Mouse (Mus musculus) MEL (cell line): ENCODE measurements around the gene Exosc1. TPM values are rescaled to one million over a fixed set of nuclear protein-coding genes. Genes with fewer than 3 reads are reported as not detected.

Experiments
- DNase-seq: peaks from one replicate; pipeline ENCODE4 v3.0.0; 2011; ENCODE audit warnings: low read depth, low spot score
- H3K27ac ChIP-seq: 2 replicates; pipeline ENCODE4 v1.5.1; 2012; ENCODE audit warnings: low read depth, mild to moderate bottlenecking, control low read depth, low read length, moderate library complexity; ENCODE audit not compliant: control insufficient read depth
- H3K27me3 ChIP-seq, 2 experiments: fragments of 150-350 bp in 1 of 2; sonication (generic) in 1 of 2; 2 replicates each; pipeline ENCODE4 v1.6.1; 2012; ENCODE audit warnings: low read length in 2 of 2, mild to moderate bottlenecking in 2 of 2, improper control_type of control experiment in 1 of 2, moderate library complexity in 1 of 2; ENCODE audit not compliant: insufficient read depth in 2 of 2, control insufficient read depth in 1 of 2
- H3K36me3 ChIP-seq, 2 experiments: 2 replicates each; pipeline ENCODE4 v1.6.1; 2012 to 2014; ENCODE audit warnings: low read length in 2 of 2, improper control_type of control experiment in 1 of 2, inconsistent platforms in 1 of 2, mild to moderate bottlenecking in 1 of 2; ENCODE audit not compliant: insufficient read depth in 2 of 2, control insufficient read depth in 1 of 2
- H3K4me1 ChIP-seq, 2 experiments: fragments of 150-350 bp in 1 of 2; sonication (generic) in 1 of 2; 2 replicates each; pipeline ENCODE4 v1.6.1; 2012; ENCODE audit warnings: low read length in 2 of 2, improper control_type of control experiment in 1 of 2, mild to moderate bottlenecking in 1 of 2; ENCODE audit not compliant: insufficient read depth in 2 of 2, control insufficient read depth in 1 of 2
- H3K4me3 ChIP-seq, 2 experiments: fragments of 150-350 bp in 1 of 2; sonication (generic) in 1 of 2; 2 replicates each; pipeline ENCODE4 v1.5.1; 2012; ENCODE audit warnings: low read depth in 2 of 2, low read length in 2 of 2, mild to moderate bottlenecking in 2 of 2, moderate library complexity in 2 of 2, control low read depth in 1 of 2, improper control_type of control experiment in 1 of 2; ENCODE audit not compliant: control insufficient read depth in 1 of 2, insufficient read depth in 1 of 2
- H3K79me2 ChIP-seq: 2 replicates; pipeline ENCODE4 v1.6.1; 2012; ENCODE audit warnings: mild to moderate bottlenecking, low read length, moderate library complexity; ENCODE audit not compliant: control insufficient read depth, poor library complexity, insufficient read depth
- H3K9ac ChIP-seq: 2 replicates; pipeline ENCODE4 v1.6.1; 2012; ENCODE audit warnings: low read depth, mild to moderate bottlenecking, control low read depth, low read length, moderate library complexity; ENCODE audit not compliant: control insufficient read depth, poor library complexity, severe bottlenecking
- H3K9me3 ChIP-seq: fragments of 150-350 bp; sonication (generic); replicated peaks from 2 replicates; pipeline ENCODE4 v1.6.1; 2012; ENCODE audit warnings: mild to moderate bottlenecking, low read length, improper control_type of control experiment, moderate library complexity; ENCODE audit not compliant: insufficient read depth
- BHLHE40 ChIP-seq: IDR thresholded peaks from 2 replicates; pipeline ENCODE4 v1.6.1; 2012; ENCODE audit warnings: low read depth, mild to moderate bottlenecking, inconsistent platforms, low read length, improper control_type of control experiment, borderline replicate concordance
- CHD1 ChIP-seq: IDR thresholded peaks from 2 replicates; pipeline ENCODE4 v1.6.1; 2012; ENCODE audit warnings: low read depth, mild to moderate bottlenecking, inconsistent platforms, low read length, improper control_type of control experiment
- CHD2 ChIP-seq: IDR thresholded peaks from 2 replicates; pipeline ENCODE4 v1.6.1; 2011; ENCODE audit warnings: low read length, improper control_type of control experiment
- ELF1 ChIP-seq: IDR thresholded peaks from 2 replicates; pipeline ENCODE4 v1.6.1; 2014; ENCODE audit warnings: low read depth, mild to moderate bottlenecking, inconsistent platforms, low read length, improper control_type of control experiment, moderate library complexity
- EP300 ChIP-seq, 2 experiments: IDR thresholded peaks; 2 replicates each; pipeline ENCODE4 v1.6.1; 2011; ENCODE audit warnings: improper control_type of control experiment in 2 of 2, low read length in 2 of 2, low read depth in 1 of 2, mild to moderate bottlenecking in 1 of 2
- GABPA ChIP-seq: IDR thresholded peaks from 2 replicates; pipeline ENCODE4 v1.6.1; 2012; ENCODE audit warnings: low read depth, mild to moderate bottlenecking, inconsistent platforms, low read length, improper control_type of control experiment, moderate library complexity
- HCFC1 ChIP-seq: IDR thresholded peaks from 2 replicates; pipeline ENCODE4 v1.6.1; 2012; ENCODE audit warnings: low read depth, mild to moderate bottlenecking, inconsistent platforms, low read length, improper control_type of control experiment, moderate library complexity
- JUND ChIP-seq: IDR thresholded peaks from 2 replicates; pipeline ENCODE4 v1.6.1; 2011; ENCODE audit warnings: low read depth, mild to moderate bottlenecking, improper control_type of control experiment, low read length
- MAFK ChIP-seq: IDR thresholded peaks from 2 replicates; pipeline ENCODE4 v1.6.1; 2011; ENCODE audit warnings: low read depth, mild to moderate bottlenecking, low read length, improper control_type of control experiment, borderline replicate concordance
- MAX ChIP-seq: IDR thresholded peaks from 2 replicates; pipeline ENCODE4 v1.6.1; 2011; ENCODE audit warnings: low read length, improper control_type of control experiment
- MXI1 ChIP-seq: IDR thresholded peaks from 2 replicates; pipeline ENCODE4 v1.6.1; 2011; ENCODE audit warnings: mild to moderate bottlenecking, low read depth, low read length, improper control_type of control experiment
- MYB ChIP-seq: IDR thresholded peaks from 2 replicates; pipeline ENCODE4 v1.6.1; 2011; ENCODE audit warnings: mild to moderate bottlenecking, low read depth, low read length, improper control_type of control experiment
- MYC ChIP-seq: IDR thresholded peaks from 2 replicates; pipeline ENCODE4 v1.6.1; 2011; ENCODE audit warnings: low read depth, mild to moderate bottlenecking, low read length, improper control_type of control experiment, moderate library complexity
- NRF1 ChIP-seq: IDR thresholded peaks from 2 replicates; pipeline ENCODE4 v1.6.1; 2014; ENCODE audit warnings: low read depth, mild to moderate bottlenecking, inconsistent platforms, low read length, improper control_type of control experiment, moderate library complexity; ENCODE audit not compliant: poor library complexity, insufficient read depth, severe bottlenecking
- POLR2AphosphoS2 ChIP-seq: IDR thresholded peaks from 2 replicates; pipeline ENCODE4 v1.6.1; 2011; ENCODE audit warnings: low read length, improper control_type of control experiment
- RAD21 ChIP-seq: IDR thresholded peaks from 2 replicates; pipeline ENCODE4 v1.6.1; 2011; ENCODE audit warnings: mild to moderate bottlenecking, low read depth, low read length, improper control_type of control experiment
- SIN3A ChIP-seq: IDR thresholded peaks from 2 replicates; pipeline ENCODE4 v1.6.1; 2012; ENCODE audit warnings: low read length, improper control_type of control experiment, inconsistent platforms
- TCF12 ChIP-seq: IDR thresholded peaks from 2 replicates; pipeline ENCODE4 v1.6.1; 2014; ENCODE audit warnings: low read depth, mild to moderate bottlenecking, inconsistent platforms, low read length, improper control_type of control experiment, moderate library complexity
- USF1 ChIP-seq: IDR thresholded peaks from 2 replicates; pipeline ENCODE4 v1.6.1; 2014; ENCODE audit warnings: low read depth, mild to moderate bottlenecking, inconsistent platforms, low read length, improper control_type of control experiment, moderate library complexity
- ZKSCAN1 ChIP-seq: IDR thresholded peaks from 2 replicates; pipeline ENCODE4 v1.6.1; 2012; ENCODE audit warnings: low read depth, mild to moderate bottlenecking, inconsistent platforms, low read length, improper control_type of control experiment, moderate library complexity
- ZMIZ1 ChIP-seq: IDR thresholded peaks from 2 replicates; pipeline ENCODE4 v1.6.1; 2012; ENCODE audit warnings: low read depth, mild to moderate bottlenecking, inconsistent platforms, low read length, improper control_type of control experiment, moderate library complexity
- ZNF384 ChIP-seq: IDR thresholded peaks from 2 replicates; pipeline ENCODE4 v1.6.1; 2012; ENCODE audit warnings: low read depth, mild to moderate bottlenecking, inconsistent platforms, low read length, improper control_type of control experiment
- polyA plus RNA-seq, 2 experiments: library from polyadenylated mRNA; stranded (reverse) in 1 of 2; unstranded in 1 of 2; fragments of >175 nt in 1 of 2; fragments of >200 nt in 1 of 2; gene quantifications; 2 replicates each; pipeline versions ENCODE4 v1.2.1 to v1.2.4; 2012; ENCODE audit warnings: low replicate concordance in 2 of 2, low read depth in 1 of 2; ENCODE audit not compliant: insufficient read length in 2 of 2, insufficient read depth in 1 of 2, missing spikeins in 1 of 2
- total RNA-seq: library from RNA; depleted of rRNA; stranded (reverse); fragments of 300-350 nt; gene quantifications from 2 replicates; pipeline ENCODE4 v1.2.3, GENCODE M21; 2012

The Exosc1 gene
- total and polyA plus RNA-seq, 3 experiments: 118 to 390 (median 162) TPM

- TF ChIP-seq GABPA: no peak
- TF ChIP-seq, all 39 proteins: peak for 8
These were observed 45.0 kb downstream of the Exosc1 start (continued) for GRCm38 (mm10) chr19:41888191-41888590.

GRCm38 (mm10) chr19:41883882-41884281 lies 49.3 kb downstream of the Exosc1 start:
- Histone ChIP-seq H3K9me3 (no peaks in the 10 kb centered on the region), H3K36me3 (peaks cover 6 to 28% of the 10 kb centered on the region in 2 experiments), H3K27me3 (no peaks in the 10 kb centered on the region), H3K4me3 (no peak overlapping the region), H3K79me2 (no peaks in the 10 kb centered on the region), H3K4me1 (peaks cover 0 to 4% of the 10 kb centered on the region in 2 experiments; a peak in 2 of 4 replicates), H3K9ac (no peak overlapping the region), H3K27ac (no peak overlapping the region)
- DNase-seq: no peak
- TF ChIP-seq CHD1: no peak
- TF ChIP-seq ZKSCAN1: peak; percentile 91
- no peak for TF ChIP-seq RAD21
- no peak for TF ChIP-seq SIN3A
- no peak for TF ChIP-seq USF1

- DNase-seq: no peak
- peaks cover 0 to 38% of the 10 kb centered on the region in 2 experiments; a peak in 2 of 4 replicates for H3K36me3 ChIP-seq
- no peak overlapping the region for H3K4me3 ChIP-seq
- no peaks in the 10 kb centered on the region for H3K79me2 ChIP-seq
- no peaks in the 10 kb centered on the region for H3K4me1 ChIP-seq
- no peak overlapping the region for H3K9ac ChIP-seq
- TF ChIP-seq MYC (no peak), POLR2AphosphoS2 (no peak), HCFC1 (no peak), MAX (no peak), MYB (no peak), BHLHE40 (no peak), MAFK (no peak), USF1 (no peak), ZKSCAN1 (no peak), TCF12 (no peak), ELF1 (no peak), JUND (no peak), NRF1 (no peak), EP300 (IDR thresholded peaks at IDR 0.05; ENCODE audit: low read depth in 1 of 2, low read length in 2 of 2) (no peak), MXI1 (no peak), GABPA (no peak), CHD2 (no peak), ZMIZ1 (no peak), ZNF384 (no peak)
- no peaks in the 10 kb centered on the region for H3K9me3 ChIP-seq
- H3K27me3 ChIP-seq: no peaks in the 10 kb centered on the region
- H3K27ac ChIP-seq: no peak overlapping the region
These were observed 51.4 kb downstream of the Exosc1 start for GRCm38 (mm10) chr19:41881842-41882241.
